Mouse (Mus musculus) C3H10T1/2 (cell line): ENCODE measurements around the gene Rasl12. TPM values are rescaled to one million over a fixed set of nuclear protein-coding genes. Genes with fewer than 3 reads are reported as not detected.

ENCODE experiments used
- polyA plus RNA-seq, 2 experiments: library from polyadenylated mRNA; unstranded; fragments of >200 nt; fragmentation: generic; extraction: Trizol; gene quantifications; one replicate each; pipeline ENCODE4 v1.2.1; 2012; ENCODE audit warnings: missing spikeins in 2 of 2

Gene Rasl12
- under 1 TPM in 1 of 2 experiments, not detected in 1; 0.02 TPM for polyA plus RNA-seq

DNA sequence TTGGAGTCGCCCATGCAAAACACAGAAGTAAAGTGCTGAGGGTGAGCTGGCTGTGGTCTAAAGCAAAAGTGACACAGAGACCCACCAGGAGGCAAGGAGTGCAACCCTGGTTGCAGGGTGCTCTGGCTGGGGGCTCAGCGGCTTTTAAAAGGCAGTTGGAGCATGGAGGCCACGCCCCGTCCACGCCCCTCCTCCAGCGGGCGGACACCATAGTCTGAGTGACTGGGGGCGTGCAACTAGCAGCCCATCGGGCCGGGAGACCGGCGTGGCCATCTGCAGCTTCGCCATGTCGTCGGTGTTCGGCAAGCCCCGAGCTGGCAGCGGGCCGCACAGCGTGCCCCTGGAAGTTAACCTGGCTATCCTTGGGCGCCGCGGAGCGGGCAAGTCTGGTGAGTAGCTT lies at the start of gene Rasl12:
Gene Rasl12 (plus strand): TSS at position 228 of the 400 bp plus-strand sequence.

GRCm38 (mm10) chr9:65360641-65361448 lies 37.5 kb upstream of the Rasl12 start, which contains the start of gene Ubap1l:
TSS of gene Ubap1l (plus strand) at chr9:65361041.

GRCm38 (mm10) chr9:65391613-65391964 lies 6.7 kb upstream of the Rasl12 start, which contains the start of gene Kbtbd13:
TSS of gene Kbtbd13 (minus strand) at chr9:65391652.

DNA sequence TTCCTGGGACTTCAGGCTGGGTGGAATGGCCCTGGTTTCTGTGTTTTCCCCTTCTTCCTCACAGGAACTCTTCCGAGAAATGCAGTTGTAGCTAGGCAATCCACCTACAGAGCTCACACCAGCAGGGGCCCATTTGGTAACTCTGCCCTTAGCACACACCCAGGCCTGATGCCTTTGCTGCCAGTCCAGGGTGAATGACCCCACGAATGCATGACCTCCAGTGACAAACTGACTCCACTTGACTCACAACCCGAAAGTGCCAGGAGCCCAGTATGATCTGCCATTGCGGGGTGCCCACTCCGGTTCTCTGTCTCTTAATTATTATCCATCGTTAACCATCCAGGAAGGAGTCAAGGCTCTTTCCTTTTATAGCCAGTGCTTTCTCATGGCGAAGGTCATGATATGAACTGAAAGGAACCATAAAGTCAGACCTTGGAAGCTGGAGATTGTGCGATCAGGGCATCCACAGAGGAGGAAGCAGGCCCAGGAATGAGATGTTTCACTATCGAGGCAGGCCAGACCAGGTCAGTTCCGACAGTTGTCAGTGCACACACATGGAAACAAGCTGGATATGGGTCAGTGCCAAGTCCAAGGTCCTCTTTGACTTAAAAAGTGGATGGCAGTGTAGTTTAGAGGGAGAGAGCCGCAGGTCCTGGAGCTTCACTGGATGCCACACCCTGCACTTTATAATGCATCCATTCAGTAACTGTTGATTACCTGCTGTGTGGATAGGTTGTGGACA lies 24.6 kb downstream of the Rasl12 start, which contains the start of gene Slc51b:
Gene Slc51b (minus strand): TSS at position 196 of the 742 bp plus-strand sequence.

DNA sequence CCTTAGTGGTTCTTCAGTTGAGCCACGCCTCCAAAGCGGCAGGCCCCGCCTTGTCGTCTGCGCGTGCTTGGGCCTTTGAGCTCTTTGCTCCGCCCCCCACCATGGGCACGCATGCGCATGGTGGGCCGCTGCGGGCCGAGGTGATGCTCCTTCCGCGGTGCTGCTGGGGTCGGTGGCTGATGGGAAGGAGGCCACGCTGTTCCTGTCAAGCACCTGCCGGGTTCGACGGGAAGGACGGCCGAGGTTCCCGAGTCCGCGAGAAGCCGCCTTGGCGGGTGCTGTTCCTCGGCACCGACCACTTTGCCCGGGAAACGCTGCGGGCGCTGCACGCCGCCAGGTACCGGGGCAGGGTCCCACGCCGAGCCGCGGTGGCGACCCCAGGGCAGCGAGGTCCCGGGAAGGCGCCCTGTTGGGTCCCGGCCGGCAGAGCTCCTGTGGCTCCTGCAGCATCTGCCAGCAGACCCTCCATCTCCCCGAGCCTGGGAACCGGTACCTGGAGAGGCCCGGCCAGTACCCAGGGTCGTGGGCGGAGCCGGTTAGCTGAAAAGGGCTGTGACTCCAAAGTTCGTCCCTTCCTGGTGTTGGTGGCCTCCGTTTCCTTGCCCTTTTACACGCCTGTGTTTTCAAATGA lies 37.5 kb downstream of the Rasl12 start, which contains the start of gene Mtfmt:
Gene Mtfmt (plus strand): TSS at position 112 of the 631 bp plus-strand sequence.

DNA sequence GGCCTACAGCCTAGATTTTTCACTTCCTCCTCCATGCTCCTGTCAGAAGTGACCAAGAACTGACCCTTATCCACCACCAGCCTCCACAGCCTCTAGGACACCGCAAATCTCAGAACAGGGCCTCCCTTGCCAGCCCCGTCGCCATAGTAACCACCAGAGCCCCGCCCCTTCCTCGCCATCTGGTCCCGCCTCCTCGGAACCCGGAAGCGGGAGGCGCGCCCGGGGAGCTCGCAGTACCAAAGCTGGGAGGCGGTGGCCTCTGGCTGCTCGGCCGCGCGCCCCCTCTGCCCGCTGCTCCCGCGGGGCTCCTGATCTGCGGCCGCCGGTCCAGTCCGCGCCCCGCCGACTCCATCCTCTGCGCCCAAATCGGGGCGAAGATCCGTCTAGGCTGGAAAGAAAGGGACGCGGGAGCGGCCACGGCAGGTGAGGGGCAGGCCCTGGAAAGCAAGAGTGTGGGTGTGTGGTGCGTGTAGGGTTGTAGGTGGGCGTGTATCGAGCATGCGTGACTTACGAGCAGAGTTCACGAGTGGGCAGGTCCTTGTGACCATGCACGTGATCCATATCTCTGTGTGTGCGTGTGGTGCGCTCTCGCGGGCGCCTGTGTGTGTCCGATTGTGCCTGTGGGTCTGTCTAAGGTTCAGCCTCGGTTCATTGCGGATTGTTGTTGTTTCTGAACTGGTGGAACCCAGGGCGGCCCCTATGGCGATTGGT lies 62.6 kb downstream of the Rasl12 start, which contains the start of gene Spg21:
Gene Spg21 (plus strand): TSS at position 216 of the 711 bp plus-strand sequence.

Other genes with a start within 250 kb of the Rasl12 start
- 1 to 10 TPM; 1.2 to 5.0 TPM for gene Parp16, start 203.2 kb upstream of the Rasl12 start, polyA plus RNA-seq
- under 1 TPM in 1 of 2 experiments, not detected in 1; 0.04 TPM for gene Cilp, start 133.3 kb upstream of the Rasl12 start, polyA plus RNA-seq
- 1 to 10 TPM in 1 of 2 experiments, under 1 TPM in 1; 0.75 to 9.3 TPM for gene Clpx, start 104.2 kb upstream of the Rasl12 start, polyA plus RNA-seq
- 1 to 10 TPM; 4.0 to 8.4 TPM for gene Pdcd7, start 52.4 kb upstream of the Rasl12 start, polyA plus RNA-seq
- gene Ubap1l, start 37.5 kb upstream of the Rasl12 start, polyA plus RNA-seq, result under 1 TPM in 1 of 2 experiments, not detected in 1; 0.06 TPM
- gene Kbtbd13, start 6.9 kb upstream of the Rasl12 start, polyA plus RNA-seq, result under 1 TPM in 1 of 2 experiments, not detected in 1; 0.02 TPM
- under 1 TPM in 1 of 2 experiments, not detected in 1; 0.07 TPM for gene Slc51b, start 24.4 kb downstream of the Rasl12 start, polyA plus RNA-seq
- 1 to 10 TPM; 1.9 to 8.1 TPM for gene Mtfmt, start 37.3 kb downstream of the Rasl12 start, polyA plus RNA-seq
- gene Spg21, start 62.4 kb downstream of the Rasl12 start, polyA plus RNA-seq, result 10 to 100 TPM; 42.6 to 49.8 TPM
- gene Ankdd1a, start 121.7 kb downstream of the Rasl12 start, polyA plus RNA-seq, result not detected
- 10 to 100 TPM; 14.8 to 24.0 TPM for gene Plekho2, start 181.5 kb downstream of the Rasl12 start, polyA plus RNA-seq
- gene Pif1, start 188.7 kb downstream of the Rasl12 start, polyA plus RNA-seq, result 10 to 100 TPM in 1 of 2 experiments, 1 to 10 TPM in 1; 1.4 to 13.3 TPM
- 1 to 10 TPM; 3.2 to 5.3 TPM for gene Rbpms2, start 231.1 kb downstream of the Rasl12 start, polyA plus RNA-seq